Mouse (Mus musculus) left cerebral cortex, postnatal 4 days (tissue): Measurements from ENCODE around the gene Cep41. TPM values are rescaled to one million over a fixed set of nuclear protein-coding genes. Genes with fewer than 3 reads are reported as not detected.

Source experiments
- DNase-seq: peaks from one replicate; pipeline ENCODE4 v3.0.0-alpha.2; 2022
- intact Hi-C: fragments of 180-260 bp; cut with DNase I; formaldehyde crosslinking; loops from one replicate; pipeline ENCODE4 v1.15.1; 2025
- total RNA-seq, 2 experiments: library from RNA; stranded (reverse); gene quantifications; 2 replicates each; pipeline ENCODE4 v1.2.3; 2021

The Cep41 gene
- total RNA-seq, 2 experiments from 2014 or later: 7.4 to 10.9 TPM

- DNase-seq: no peak
- intact Hi-C loops: no loop called here
Observed at GRCm38 (mm10) chr6:30635361-30635862, 58.1 kb downstream of the Cep41 start.

DNA sequence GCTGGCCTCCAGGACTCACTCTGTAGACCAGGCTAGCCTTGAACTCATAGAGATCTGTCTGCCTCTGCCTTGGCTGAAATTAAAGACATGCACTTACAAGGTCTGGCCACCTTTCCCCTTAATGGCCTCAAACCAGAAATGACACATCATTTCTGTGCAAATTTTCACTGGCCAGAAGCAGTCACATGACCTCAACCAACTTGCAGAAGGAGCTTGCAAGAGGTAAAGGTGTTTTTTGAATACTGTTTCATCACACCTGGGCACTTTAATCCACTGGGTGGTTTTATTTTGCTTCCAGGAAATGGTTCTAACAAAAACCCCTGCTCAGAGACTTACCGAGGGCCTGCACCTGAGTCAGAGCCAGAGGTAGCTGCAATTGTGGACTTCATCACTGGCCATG, 63.6 kb downstream of the Cep41 start:
- no peak for DNase-seq
- intact Hi-C loops: no loop called here

DNA sequence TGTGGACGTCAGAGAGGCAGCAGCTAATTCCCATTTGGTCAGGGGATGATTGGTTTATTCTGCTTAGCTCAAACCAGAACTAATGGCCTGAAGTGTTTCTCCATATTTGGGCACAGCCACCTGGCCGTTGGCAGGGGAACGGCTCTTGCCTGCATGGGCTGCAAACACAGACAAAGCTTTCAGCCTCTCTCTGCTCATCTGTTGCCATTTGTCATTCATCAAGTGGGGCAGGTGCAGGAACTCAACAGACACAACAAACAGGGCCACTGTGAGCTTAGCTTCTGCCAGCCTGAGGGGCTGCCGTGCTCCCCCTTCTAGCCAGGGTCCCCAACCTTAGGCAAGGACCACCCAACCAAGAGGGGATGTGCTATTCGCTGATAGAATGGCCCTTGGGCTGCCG, 65.4 kb downstream of the Cep41 start:
- peak; percentile 62 for DNase-seq
- intact Hi-C loops: no loop called here

DNA sequence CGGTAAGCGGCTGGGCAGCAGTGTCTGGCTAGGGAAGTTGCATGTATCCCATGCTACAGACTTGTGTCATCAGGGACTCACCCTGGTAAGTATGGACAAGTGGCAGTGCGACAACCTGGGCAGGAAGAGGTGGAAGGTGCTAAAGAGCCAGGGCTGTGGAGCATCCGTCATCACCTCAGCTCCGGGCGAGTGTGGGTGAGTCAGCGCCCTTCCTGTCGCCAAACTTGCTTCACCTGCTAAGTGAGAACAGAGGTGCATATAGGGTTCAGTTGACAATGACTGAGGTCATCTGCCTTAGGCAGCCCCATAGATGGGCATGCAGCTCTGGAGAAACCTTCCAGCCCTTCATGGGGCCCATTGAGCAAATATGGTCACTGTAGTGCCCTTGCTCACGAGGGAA, 68.8 kb downstream of the Cep41 start:
- no peak for DNase-seq
- intact Hi-C loops: no loop called here

GRCm38 (mm10) chr6:30621986-30622389, 71.6 kb downstream of the Cep41 start:
- DNase-seq: no peak
- intact Hi-C loops: no loop called here

- intact Hi-C loops: no loop called here
- DNase-seq: no peak
Observed at GRCm38 (mm10) chr6:30620994-30621393, 72.6 kb downstream of the Cep41 start.

- no peak for DNase-seq
- intact Hi-C loops: no loop called here
Observed at GRCm38 (mm10) chr6:30620591-30620990, 73.0 kb downstream of the Cep41 start.

- intact Hi-C loops: no loop called here
- no peak for DNase-seq
Observed at GRCm38 (mm10) chr6:30619606-30620005, 73.9 kb downstream of the Cep41 start.

- intact Hi-C loops: no loop called here
Observed at GRCm38 (mm10) chr6:30618735-30619134, 74.8 kb downstream of the Cep41 start.

DNA sequence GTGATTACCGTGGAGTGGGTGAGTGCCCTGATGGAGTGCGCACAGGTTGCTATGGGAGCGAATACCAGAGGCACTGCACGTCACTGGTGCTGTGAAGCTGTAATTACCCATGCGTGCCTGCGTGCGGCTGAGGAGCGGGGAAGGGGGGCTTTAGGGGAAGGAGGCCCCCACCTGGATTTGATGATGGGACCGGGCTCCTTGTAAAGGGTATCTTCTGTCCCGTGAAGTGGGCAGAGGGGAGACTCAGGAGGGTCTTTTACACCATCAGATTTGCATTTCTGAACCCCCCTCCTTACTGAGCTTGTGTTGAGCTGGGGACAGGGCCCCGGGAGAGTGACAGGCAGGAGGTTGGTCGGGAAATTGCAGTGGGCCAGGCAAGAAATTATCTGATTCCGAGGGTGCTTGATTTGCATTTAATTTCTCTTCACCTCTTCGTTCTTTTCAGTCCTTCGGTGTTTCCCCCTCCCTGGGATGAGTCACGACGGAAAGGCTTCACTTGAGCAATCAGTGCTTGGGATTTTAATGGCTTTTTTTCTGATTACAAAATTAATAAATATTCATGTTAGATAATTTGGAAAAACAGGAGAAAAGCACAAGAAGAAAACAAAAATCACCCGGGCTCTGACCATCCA, 75.5 kb downstream of the Cep41 start:
- DNase-seq: peak; percentile 40
- intact Hi-C loops: no loop called here

More at GRCm38 (mm10) chr6:30618735-30619134, 74.8 kb downstream of the Cep41 start:
- DNase-seq: no peak

- intact Hi-C loops: no loop called here
- DNase-seq: peak; percentile 15
Observed at GRCm38 (mm10) chr6:30617020-30617958, 76.3 kb downstream of the Cep41 start.

- DNase-seq: no peak
- intact Hi-C loops: no loop called here
Observed at GRCm38 (mm10) chr6:30616491-30616941, 77.0 kb downstream of the Cep41 start.

DNA sequence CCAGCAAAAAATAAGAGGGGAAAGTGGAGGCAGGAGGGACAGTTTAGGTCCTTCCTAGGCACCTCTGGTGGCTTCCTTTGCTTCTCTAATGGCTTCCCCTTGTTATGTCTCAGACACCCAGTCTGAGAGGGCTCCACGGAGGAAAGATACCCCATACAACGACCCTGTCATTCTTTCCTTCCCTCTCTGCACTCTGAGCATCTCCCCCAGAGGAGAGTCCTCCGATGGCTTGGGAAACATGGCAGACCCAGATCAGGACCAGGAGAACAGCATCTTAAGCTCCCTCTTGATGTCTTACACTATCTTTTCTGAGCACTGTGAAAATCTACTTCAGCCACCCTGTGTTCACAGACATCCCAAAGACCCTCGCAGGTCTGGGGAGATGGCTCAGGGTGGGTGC, 77.8 kb downstream of the Cep41 start:
- intact Hi-C loops: no loop called here
- DNase-seq: no peak

DNA sequence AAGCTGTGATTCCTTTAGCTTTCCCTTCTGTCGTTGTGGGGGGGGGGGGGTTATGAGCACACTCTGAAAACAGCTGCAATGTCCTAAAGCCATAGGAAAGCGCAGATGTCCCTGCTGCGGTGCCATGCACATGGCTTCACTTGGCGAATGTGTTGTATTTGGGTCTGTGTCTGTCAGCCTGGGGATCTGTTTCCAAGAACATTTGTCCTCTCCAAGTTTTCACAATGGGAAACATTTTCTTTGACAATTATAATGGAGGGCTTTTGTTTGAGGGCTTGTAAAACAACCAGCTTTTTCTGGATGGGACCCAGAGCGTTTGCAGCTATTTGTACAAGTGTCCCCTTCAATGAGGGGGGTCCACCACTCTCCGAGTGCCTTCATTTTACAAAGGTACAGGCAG, 79.3 kb downstream of the Cep41 start:
- intact Hi-C loops: no loop called here
- peak; percentile 9 for DNase-seq

GRCm38 (mm10) chr6:30611212-30611611, 82.3 kb downstream of the Cep41 start:
- no peak for DNase-seq
- intact Hi-C loops: no loop called here

DNA sequence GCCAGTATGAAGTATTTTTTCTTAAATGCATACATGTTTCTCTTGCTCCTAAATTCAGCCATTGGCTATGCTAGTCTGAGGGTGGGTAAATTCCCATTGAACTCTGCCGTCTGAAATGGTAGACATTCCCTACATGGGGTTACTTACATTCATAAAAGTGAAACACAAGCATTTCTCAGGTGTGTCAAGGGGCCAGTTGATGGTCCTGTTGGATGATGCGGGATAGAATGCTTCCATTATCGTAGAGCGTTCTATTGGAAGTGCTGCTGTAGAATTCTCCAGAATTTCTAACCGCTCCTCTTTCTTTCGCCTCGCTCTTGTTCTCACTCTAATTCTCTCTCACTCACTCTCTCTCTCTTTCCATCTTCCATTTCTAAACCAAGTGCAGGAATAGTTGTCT, 82.8 kb downstream of the Cep41 start, which contains the start of gene Cpa5:
Gene Cpa5 (plus strand): TSS at position 301 of the 400 bp plus-strand sequence.
- intact Hi-C loops: no loop called here
- DNase-seq: no peak

DNA sequence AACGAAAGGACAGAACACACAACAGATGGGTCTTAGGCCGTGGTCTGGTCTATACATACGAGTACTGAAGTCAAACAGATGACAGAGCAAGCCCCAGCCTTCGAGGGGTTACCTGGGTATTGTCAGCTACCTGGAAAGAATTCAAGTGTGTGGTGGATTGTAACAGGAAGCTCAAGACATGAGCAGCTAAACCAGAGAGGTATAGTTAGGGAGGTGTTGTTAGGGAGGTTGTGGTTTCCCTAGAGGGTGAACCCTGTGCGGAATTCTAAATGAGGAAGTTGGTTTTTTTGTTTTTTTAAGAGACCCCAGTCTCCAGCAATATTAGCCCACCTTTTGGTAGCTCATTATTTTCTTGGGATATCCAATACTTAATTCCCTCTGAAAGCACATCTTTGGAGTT, 87.9 kb downstream of the Cep41 start:
- no peak for DNase-seq
- intact Hi-C loops: no loop called here

- intact Hi-C loops: no loop called here
- no peak for DNase-seq
Observed at GRCm38 (mm10) chr6:30605111-30605510, 88.4 kb downstream of the Cep41 start.

DNA sequence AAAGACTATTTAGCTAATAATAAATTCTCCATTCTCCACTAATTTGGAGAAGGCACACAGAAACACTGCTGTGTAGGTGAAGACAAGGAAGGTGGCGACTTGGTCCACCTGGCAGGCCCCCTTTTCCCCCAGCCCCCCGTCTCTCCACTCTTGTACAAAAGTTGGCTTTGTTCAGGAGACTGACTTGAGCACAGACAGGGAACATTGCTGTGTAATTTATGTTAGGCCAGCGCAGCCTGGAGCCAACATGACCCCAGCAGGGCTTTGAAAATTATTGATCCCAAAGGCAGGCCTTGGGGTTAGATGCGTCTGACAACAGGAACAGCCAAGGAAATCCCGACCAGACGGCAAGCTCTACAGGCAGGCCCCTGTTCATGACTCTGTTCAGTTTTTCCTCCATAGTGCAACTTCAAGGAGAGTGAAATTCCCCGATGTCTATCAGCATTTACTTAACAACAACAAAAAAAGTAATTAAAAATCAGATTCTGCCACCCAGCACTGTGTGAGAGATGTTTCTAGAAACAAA, 89.1 kb downstream of the Cep41 start:
- DNase-seq: no peak
- intact Hi-C loops: no loop called here
